Comparison of ENCODE assay signal across 16 mouse cellular contexts in the genomic region with DNA sequence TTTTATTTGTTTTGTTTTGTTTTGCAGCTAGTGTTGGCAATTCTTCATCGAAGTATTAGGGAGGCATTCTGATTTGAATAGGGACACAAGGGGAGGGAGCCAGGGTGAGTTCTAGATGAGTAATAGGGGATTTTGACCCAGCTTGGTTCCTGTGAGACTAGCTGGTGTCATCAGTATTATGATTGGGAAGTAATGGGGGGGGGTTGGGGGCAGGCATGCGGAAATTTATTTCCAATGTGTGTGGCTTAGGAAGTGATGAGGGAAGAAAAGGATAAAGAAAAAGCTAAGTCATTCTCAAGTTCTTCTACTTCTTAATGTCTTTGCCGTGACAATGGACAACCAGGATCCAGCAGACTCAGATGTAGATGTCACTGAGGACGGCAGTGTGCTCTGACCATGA.
"Had no signal": no experiment of that assay in that cellular context is flagged by ENCODE, and none has a peak within 500 bp of the region (broad histone marks: within the 10 kb centered on the region; RNA-seq: fewer than 3 reads in every experiment).

No protein-coding gene starts in this region.

- H3K4me3 ChIP-seq: neural tube, embryonic 13.5 days; neural tube, embryonic 15.5 days; stomach, embryonic 15.5 days had no signal

- H3K36me3 ChIP-seq: neural tube, embryonic 13.5 days; neural tube, embryonic 15.5 days; stomach, embryonic 15.5 days had no signal

- DNase-seq: retina, postnatal 1 day; right cerebral cortex, adult 18-20 months; right cerebral cortex, postnatal 14 days; right cerebral cortex, postnatal 25 days; right cerebral cortex, postnatal 4 days; spleen, adult 18-20 months; thymus, adult 18-20 months; thymus, adult 2 months; thymus, postnatal 14 days; thymus, postnatal 25 days; thymus, postnatal 36 days; thymus, postnatal 4 days had no signal

- H3K4me2 ChIP-seq: neural tube, embryonic 13.5 days; neural tube, embryonic 15.5 days; stomach, embryonic 15.5 days had no signal

- H3K27ac ChIP-seq: neural tube, embryonic 13.5 days; neural tube, embryonic 15.5 days; stomach, embryonic 15.5 days; stomach, postnatal 0 days had no signal

- H3K27me3 ChIP-seq: neural tube, embryonic 13.5 days; neural tube, embryonic 15.5 days; stomach, embryonic 15.5 days had no signal

- H3K9ac ChIP-seq: neural tube, embryonic 13.5 days; neural tube, embryonic 15.5 days; stomach, embryonic 15.5 days had no signal

- H3K9me3 ChIP-seq: neural tube, embryonic 13.5 days; neural tube, embryonic 15.5 days; stomach, embryonic 15.5 days had no signal
